Mouse (Mus musculus) lung, adult 2 months (tissue): ENCODE results near the gene S100a13.
A peak's percentile ranks its signal among the peaks of the same experiment; 100 is the strongest.

ENCODE experiments used
- CTCF ChIP-seq: fragments of 200-500 bp; IDR thresholded peaks from 2 replicates; pipeline ENCODE4 v1.5.1; 2011; ENCODE audit warnings: mild to moderate bottlenecking, low read length, control low read depth; ENCODE audit not compliant: insufficient read depth
- POLR2A ChIP-seq: fragments of 200-500 bp; IDR thresholded peaks from 2 replicates; pipeline ENCODE4 v1.6.1; 2011; ENCODE audit warnings: low read depth, mild to moderate bottlenecking, control low read depth, low read length, borderline replicate concordance; ENCODE audit errors: extremely low read depth

- TF ChIP-seq CTCF (no peak), POLR2A (peak; percentile 29; the same call in 1 of the 2 replicates)
Observed at GRCm38 (mm10) chr3:90515242-90515641, 1.0 kb downstream of the S100a13 start.
